Mouse (Mus musculus) v-Abl transformed pro-B cells (cell line): ENCODE measurements around the gene Gpi1.
"Not testable (repeated sequence)": the region's sequence is repeated elsewhere in the genome, so short reads cannot be mapped to it uniquely, and the experiment has no call there.

ENCODE experiments used
- in situ Hi-C, 2 experiments: fragments of 400-800 bp; cut with MboI; formaldehyde crosslinking; loops; one replicate each; pipeline ENCODE4 v1.15.1; 2025; ENCODE audit not compliant: unreplicated experiment in 2 of 2

Gpi1 gene

DNA sequence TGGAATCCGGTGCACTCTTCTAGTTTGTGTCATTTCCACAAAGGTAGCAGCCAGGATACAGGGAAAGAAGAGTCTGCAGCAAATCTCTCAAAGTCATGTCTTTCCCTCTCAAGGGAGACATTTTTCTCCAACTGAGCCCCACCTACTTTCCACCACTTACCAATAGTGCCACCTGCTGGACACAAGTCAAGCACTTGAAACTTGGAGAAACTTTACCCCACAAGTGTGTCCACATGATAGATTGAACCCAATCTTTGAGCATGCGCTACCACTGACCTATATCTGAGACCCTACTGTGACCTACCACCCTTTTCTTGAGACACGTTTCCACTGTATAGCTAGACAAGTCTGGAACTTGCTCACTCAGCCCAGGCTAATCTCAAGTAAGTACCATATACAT, 31.8 kb downstream of the Gpi1 start:
- in situ Hi-C loops: loop anchor here (5.0 to 10.0 kb wide), 3 partner anchors 211 to 404 kb away; no protein-coding TSS in a partner anchor

DNA sequence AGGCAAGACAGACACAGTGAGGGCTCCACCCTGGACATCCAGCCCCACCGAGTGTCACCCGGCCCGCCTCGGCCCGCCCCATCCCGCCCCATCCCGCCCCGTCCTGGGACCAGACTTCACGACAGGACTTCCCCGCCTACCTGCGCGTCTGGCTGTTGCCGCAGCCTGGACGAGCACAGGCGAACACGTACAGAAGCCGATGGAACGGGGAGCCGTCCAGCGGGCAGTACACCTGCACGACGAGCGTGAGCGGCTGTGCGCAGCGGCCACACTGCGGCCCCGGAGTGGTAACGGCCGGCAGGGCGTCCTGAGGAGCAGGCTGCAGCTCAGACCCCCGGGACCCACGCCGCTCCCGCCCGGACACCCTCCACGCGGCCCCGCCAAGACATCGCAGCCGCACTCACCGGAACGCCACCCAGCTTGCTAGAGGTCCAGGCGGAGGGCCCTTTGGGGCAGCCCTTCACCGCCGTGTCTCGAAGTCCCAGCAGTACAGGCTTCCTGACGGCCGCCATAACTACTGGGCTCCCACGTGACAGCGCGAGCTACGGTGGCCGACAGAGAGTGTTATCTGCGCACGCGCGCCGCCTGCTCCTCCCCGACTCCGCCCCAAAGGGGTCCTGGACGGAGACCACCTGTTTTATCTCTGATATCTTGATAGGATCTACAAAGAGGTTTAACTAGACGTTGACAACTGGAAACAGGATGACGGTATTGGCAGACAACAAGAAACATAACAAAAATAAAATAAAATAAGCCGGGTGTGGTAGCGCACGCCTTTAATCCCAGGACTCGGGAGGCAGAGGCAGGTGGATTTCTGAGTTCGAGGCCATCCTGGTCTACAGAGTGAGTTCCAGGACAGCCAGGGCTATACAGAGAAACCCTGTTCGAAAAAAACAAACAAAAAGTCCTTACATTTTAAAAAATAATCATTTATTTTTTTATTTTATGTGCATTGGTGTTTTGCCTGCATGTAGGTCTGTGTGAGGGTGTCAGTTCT, 33.7 kb downstream of the Gpi1 start, which contains the start of gene Pdcd2l:
TSS of gene Pdcd2l (minus strand) at position 530 of the 997 bp plus-strand sequence.
- in situ Hi-C loops: loop anchor here (5.0 to 10.0 kb wide), 3 partner anchors 209 to 402 kb away; no protein-coding TSS in a partner anchor

DNA sequence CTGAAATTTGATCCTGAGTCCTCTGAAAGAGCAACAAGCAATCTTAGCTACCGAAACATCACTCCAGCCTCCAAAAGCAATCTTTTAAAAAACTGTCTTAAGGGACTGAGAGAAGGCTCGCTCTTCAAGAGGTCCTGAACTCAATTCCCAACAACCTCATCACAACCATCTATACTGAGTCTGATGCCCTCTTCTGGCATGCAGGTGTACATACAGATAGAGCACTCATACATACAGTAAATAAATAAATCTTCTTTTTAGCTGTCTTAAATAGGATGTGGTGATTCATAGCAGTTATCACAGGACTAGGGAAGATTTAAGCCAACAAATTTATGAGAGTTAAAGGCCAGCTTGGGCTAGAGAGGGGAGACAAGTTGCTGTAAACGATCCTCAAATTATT, 34.5 kb downstream of the Gpi1 start:
- in situ Hi-C loops: loop anchor here (5.0 to 10.0 kb wide), 3 partner anchors 208 to 401 kb away; no protein-coding TSS in a partner anchor

DNA sequence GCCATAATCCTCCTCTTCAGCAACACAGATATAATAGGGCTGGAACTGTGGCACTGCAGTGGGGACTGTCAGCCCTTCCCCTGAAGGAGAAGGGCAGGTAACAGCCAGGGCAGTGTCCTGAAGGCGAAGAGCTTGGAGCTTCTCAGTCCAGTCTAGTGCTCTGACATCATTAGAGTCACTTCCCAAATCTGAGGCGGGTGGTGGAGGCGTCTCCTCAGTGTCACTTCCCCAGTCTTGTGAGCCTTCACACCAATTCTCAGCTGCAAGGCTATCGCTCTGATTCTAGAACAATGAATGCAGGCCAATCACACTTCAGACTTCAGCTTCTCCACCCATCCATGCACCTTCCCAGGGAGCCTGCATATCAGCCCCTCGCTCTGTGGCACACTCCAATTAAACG, 37.3 kb downstream of the Gpi1 start:
- in situ Hi-C loops: loop anchor here (5.0 to 10.0 kb wide), 4 partner anchors 36 to 398 kb away; no protein-coding TSS in a partner anchor

DNA sequence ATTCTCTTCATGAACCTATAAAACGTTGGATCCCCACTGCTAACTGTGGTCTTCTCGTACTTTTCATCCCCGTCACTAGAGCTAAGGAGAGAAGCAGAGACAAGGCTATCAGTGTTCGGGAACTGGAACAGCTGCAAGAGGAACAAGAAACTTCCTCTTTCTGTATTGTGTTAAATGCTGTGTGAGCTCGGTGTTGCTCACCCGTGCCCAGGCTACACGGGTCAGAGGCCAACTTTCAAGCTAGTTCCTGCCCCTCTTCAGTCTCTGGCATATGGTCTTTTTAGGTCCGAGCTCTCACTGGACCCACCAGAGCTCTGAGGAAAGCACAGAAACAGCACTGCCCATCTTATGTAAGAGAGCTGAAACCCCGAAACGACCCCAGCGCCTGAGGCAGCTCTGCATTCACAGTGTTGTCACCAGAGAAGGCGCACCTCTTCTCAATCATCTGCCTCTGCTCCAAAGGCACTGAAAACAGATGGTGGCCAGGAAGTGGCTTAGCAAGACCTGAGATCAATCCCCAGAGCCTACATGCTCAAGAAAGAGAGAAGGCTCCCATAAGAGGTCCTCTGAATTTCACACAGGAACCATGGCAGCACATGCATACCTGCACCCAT, 40.7 kb downstream of the Gpi1 start:
- in situ Hi-C loops: no loop called here

DNA sequence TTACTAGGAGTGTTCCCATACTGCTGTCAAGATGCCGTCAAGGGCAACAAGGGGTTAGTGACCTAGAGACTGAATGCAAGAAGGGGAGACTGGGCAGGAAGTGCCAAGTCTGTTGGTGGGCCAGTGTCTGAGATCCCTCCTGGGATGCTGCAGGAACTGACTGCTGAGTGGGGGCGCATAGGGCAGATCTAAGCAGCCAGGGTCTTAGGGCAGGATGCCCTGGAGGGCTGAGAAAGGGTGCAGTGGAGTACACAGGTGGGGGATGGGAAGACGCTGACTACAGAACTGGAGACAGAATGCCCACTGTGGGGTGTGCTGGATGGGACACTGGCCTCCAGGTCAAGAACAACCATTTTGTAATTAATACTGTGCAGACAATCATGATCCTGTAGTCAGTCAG, 46.3 kb downstream of the Gpi1 start:
- in situ Hi-C loops: no loop called here

DNA sequence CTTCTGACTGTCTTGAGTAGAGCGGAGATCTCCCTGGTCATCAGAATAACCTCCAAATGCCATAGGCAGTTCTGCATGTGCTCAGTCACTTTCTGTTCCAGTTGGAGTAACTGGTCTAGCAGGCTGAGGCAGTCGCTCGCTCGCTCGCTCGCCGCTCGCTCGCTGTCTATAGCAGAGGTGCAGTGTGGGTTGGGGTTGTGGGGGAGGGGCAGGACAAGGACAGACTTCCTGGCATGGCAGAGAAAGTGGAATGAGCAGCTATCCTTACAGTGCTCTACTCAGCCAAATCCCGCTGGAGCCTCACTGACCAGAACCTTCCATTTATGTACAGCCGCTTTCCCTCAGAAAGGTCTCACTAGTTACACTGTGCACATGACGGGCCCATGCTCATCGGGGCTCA, 46.8 kb downstream of the Gpi1 start:
- in situ Hi-C loops: no loop called here

DNA sequence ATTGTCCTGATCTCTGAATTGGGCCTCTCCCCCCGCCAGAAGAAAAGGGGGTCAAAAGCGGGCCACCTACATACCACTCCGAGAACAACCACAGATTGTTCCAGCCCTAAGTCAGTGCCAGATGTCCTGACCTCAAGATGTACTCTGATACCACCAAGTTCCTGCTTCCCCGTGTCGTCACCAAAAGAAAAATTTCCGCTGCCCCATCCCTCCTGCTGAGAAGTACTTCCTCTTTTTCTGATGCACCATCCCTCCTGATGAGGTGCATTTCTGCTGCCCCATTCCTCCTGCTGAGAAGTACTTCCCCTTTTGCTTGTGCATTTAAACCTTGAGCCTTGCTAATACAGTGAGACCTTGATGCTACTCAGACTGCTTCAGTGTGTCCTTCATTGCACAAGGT, 53.9 kb downstream of the Gpi1 start:
- in situ Hi-C loops: not testable (repeated sequence)

DNA sequence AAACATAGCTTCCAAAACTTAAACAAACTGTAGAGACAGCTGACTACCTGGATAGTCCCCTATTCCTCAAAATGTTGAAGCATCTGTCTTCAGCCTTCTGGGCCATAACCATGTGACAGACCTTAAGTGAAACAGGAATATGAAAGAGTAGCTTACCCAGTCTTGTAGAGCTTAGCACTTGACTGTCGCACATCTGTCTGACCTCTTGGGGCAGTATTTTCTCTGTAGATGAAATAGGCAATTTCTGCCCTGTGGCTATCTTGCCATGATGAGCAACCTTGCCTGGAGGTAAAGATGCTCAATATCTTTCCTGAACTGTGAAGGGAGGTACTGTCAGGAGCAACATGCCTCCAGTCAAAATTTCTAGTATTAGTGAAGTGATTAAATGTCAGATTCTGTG, 57.9 kb downstream of the Gpi1 start:
- in situ Hi-C loops: no loop called here

DNA sequence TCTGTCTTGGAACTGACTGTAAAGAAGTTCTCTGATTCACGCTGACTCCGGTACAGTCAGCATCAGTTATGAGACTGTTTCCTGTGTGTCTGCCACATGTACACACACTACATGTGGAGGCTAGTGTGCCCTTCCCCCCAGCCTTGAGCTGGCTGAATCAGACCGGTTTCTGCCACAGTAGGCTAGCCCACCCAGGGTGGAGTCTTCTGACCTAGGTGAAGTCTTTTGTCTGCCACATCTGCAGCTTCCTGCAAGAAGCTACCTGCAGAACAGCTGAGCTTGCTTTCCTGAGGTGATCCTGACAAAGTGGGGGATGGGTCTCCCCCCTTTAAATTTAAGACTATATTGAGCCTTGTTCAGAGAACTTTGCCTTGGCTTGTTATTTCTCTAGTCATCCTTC, 60.7 kb downstream of the Gpi1 start, which contains the start of gene Uba2:
TSS of gene Uba2 (minus strand) at position 146 of the 400 bp plus-strand sequence.
- in situ Hi-C loops: no loop called here

DNA sequence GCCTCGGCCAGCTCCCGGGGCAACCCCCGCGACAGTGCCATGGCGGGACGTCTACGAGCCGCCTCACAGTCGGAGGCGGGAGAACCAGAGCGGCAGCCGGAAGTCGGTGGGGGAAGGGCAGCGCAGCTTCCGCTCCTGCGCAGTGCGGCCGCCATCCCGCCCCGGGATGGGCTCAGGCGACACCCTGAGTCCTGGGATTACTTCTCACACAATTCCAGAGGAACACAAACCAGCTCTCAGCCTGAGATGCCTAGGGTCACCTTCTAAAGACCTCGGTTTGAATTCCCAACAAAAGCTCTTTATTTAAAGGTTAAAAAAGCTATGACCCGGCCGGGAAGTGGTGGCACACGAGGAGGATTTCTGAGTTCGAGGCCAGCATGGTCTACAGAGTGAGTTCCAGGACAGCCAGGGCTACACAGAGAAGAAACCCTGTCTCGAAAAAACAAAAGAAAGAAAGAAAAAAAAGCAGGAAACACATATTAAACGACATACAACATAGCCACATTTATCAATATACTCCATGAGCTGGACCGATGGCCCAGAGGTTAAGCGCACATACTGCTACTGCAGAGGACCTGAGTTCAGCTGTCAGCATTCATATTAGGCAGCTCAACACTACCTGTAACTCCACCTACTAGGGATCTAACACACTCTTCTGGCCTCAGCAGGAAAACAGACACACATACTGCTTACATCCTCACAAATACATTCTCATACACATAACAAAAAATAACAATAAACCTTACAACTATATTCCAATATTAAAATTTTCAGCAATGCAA, 61.5 kb downstream of the Gpi1 start:
- in situ Hi-C loops: no loop called here

DNA sequence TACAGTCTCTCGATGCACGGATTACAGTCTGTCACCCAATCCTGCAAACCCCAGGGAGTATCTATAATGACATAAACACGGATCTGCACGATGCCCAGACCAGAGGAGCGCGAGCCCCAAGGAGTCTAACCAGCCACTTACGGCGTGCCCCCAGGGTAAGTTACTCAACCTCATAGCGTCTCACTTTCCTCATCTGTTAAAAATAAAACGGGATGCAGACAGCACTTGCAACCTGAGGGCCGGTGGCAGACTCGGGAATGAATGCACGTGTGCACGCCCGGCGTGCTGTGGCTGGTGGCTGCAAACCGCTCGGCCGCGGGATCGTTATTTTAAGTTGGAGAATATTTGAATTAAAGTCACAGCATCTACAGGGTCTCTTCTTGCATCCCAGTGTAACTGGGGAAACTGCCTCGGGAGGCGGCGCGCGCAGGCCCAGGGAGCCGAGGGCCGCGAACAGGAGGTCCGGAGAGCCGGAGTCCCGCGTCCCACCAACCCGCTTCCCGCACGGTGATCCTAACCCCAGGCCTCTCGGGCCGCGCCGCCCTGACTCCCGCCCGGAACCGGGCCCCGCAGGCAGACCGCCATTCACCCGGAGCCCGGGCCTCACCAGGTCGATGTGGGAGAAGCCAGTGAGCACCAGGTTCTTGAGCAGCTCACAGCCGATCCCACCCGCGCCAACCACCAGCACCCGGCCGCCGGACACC, 62.2 kb downstream of the Gpi1 start:
- in situ Hi-C loops: no loop called here

DNA sequence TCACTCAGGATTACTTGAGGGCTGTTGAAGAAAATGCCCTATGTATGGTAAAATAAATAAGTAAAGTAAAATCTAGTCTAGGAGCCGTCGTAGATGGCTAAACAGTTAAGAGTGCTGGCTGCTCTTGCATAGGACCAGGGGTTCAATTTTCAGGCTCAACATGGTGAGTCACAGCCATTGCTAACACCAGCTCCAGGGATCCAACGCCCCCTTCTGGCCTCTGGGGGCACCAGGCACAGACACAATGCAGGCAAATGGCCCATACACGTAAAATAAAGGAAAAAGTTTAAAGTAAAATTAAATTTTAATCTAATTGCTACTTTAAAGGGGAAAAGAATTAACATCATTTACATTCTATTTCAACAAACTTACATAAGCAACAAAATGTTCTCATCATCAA, 63.3 kb downstream of the Gpi1 start:
- in situ Hi-C loops: no loop called here

DNA sequence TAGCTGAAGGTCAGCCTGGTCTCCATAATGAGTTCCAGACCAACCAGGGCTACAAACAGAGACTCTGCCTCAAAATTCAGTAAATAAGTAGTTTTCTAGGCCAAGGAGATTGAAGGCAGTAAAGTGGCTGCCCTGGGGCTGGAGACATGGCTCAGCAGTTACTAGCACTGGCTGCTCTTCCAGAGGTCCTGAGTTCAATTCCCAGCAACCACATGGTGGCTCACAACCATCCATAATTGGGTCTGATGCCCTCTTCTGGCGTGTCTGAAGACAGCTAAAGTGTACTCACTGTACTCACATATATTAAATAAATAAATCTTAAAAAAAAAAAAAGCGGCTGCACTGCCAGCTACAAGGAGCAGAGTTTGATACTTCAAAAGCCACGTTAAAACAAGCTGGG, 64.1 kb downstream of the Gpi1 start:
- in situ Hi-C loops: no loop called here

DNA sequence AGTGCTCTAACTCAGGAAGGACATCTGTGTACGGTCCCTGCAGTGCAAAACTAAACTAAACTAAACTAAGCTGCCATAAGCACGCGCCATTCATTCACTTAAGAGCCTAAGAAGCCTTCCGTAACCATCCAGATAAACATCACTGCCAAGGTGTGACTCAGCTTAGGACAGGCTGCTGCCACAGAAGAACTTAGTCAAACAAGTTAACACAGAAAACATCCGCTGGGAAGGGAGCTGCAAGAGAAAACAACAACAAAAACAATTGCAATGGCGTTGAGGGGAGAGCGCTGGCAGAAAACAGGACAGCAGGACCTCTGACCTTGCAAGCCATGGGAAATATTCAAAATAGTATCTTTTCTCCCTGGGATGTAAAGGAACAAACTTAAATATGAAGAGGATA, 65.5 kb downstream of the Gpi1 start:
- in situ Hi-C loops: no loop called here

DNA sequence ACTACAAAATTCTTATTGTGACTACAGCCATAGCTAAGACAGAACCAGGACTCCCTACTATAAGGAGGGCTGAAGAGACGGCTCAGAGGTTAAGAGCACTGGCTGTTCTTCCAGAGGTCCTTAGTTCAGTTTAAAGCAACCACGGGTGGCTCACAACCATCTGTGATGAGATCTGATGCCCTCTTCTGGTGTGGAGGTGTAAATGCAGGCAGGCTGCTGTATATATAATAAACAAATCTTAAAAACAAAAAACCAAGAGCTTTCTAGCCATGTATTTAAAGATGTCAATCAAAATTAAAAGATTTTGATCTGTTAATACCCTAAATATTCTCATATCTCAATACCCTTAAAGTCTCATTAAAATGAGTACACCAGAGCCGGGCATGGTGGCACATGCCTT, 71.0 kb downstream of the Gpi1 start:
- in situ Hi-C loops: loop anchor here in 1 of 2 experiments (5.0 to 10.0 kb wide), 3 partner anchors 33 to 254 kb away; no protein-coding TSS in a partner anchor

DNA sequence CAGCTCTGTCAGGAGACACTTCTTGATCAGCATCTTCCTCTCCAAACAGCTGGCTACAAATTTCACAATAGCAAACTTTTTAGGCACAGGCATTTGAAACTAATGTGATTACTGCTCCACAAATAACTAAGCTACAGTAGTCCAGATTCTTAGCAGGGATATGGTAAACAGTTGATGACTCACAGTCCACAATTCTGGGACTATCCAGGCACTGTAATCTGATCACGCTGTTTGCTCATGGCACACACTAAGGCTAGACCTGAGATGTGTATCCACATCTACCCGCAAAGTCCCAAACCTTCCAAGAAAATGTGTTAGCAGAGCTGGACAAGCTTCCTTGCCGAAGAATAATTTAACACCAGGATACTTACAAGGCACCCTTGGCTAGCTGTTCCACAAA, 72.1 kb downstream of the Gpi1 start:
- in situ Hi-C loops: loop anchor here in 1 of 2 experiments (5.0 to 10.0 kb wide), 3 partner anchors 34 to 253 kb away; no protein-coding TSS in a partner anchor
